Mouse (Mus musculus) heart, postnatal 0 days (tissue): ENCODE results near the gene Mapkapk3. TPM values are rescaled to one million over a fixed set of nuclear protein-coding genes. Genes with fewer than 3 reads are reported as not detected.

ENCODE experiments used
- ATAC-seq: fragments of 200-750 bp; cut with Nextera tagmentation; 2 replicates; pipeline ENCODE4 v1.8.0; 2017; ENCODE audit warnings: low read depth, moderate number of reproducible peaks, moderate library complexity; ENCODE audit not compliant: insufficient read depth
- DNase-seq: peaks from one replicate; pipeline ENCODE4 v3.0.0-alpha.2; 2016; ENCODE audit warnings: low spot score
- H3K27ac ChIP-seq: fragments of 300-500 bp; sonication (generic); 2 replicates; pipeline ENCODE4 v1.5.1; 2014; ENCODE audit warnings: low read depth, mild to moderate bottlenecking
- H3K27me3 ChIP-seq: fragments of 300-500 bp; sonication (generic); 2 replicates; pipeline ENCODE4 v1.6.1; 2014; ENCODE audit warnings: low read length, mixed read lengths; ENCODE audit not compliant: control insufficient read depth, insufficient read depth
- H3K36me3 ChIP-seq: fragments of 300-500 bp; sonication (generic); replicated peaks from 2 replicates; pipeline ENCODE4 v1.6.1; 2014; ENCODE audit warnings: low read length, mixed read lengths; ENCODE audit not compliant: control insufficient read depth, insufficient read depth
- H3K4me1 ChIP-seq: fragments of 300-500 bp; sonication (generic); 2 replicates; pipeline ENCODE4 v1.6.1; 2014; ENCODE audit warnings: antibody characterized with exemption; ENCODE audit not compliant: control insufficient read depth, insufficient read depth
- H3K4me2 ChIP-seq: fragments of 300-500 bp; sonication (generic); 2 replicates; pipeline ENCODE4 v1.6.1; 2014; ENCODE audit warnings: low read depth, mild to moderate bottlenecking, low read length, moderate library complexity
- H3K4me3 ChIP-seq: fragments of 300-500 bp; sonication (generic); 2 replicates; pipeline ENCODE4 v1.5.1; 2014; ENCODE audit warnings: low read depth, low read length
- H3K9ac ChIP-seq: fragments of 300-500 bp; sonication (generic); replicated peaks from 2 replicates; pipeline ENCODE4 v1.6.1; 2014; ENCODE audit warnings: low read depth, low read length, mixed read lengths
- H3K9me3 ChIP-seq: fragments of 300-500 bp; sonication (generic); replicated peaks from 2 replicates; pipeline ENCODE4 v1.6.1; 2016; ENCODE audit warnings: low read length; ENCODE audit not compliant: control insufficient read depth
- CTCF ChIP-seq: IDR thresholded peaks from 2 replicates; pipeline ENCODE4 v1.5.1; 2016; ENCODE audit warnings: antibody characterized with exemption, control low read depth, low read depth
- EP300 ChIP-seq: IDR thresholded peaks from 2 replicates; pipeline ENCODE4 v1.6.1; 2016; ENCODE audit warnings: antibody characterized with exemption, low read depth
- WGBS: fragments of 180-500 bp; shearing (Covaris S2); extraction: QIAGEN DNeasy Blood & Tissue Kit; methylation state at CpG from one replicate; pipeline ENCODE4 v1.1.7; 2014; 5-methylcytosine and 5-hydroxymethylcytosine counted together
- polyA plus RNA-seq: library from polyadenylated mRNA; unstranded; fragments of >200 nt; fragmentation: Nextera tagmentation; extraction: Ambion mirVana; gene quantifications from 2 replicates; pipeline ENCODE4 v1.2.1, GENCODE M21; 2015
- total RNA-seq: library from RNA; depleted of rRNA; stranded (reverse); fragments of >200 nt; gene quantifications from 2 replicates; pipeline ENCODE4 v1.2.3, GENCODE M21; 2014; ENCODE audit warnings: low replicate concordance

Mapkapk3 gene
- total and polyA plus RNA-seq, 2 experiments from 2014 or later: 14.8 to 15.1 TPM

DNA sequence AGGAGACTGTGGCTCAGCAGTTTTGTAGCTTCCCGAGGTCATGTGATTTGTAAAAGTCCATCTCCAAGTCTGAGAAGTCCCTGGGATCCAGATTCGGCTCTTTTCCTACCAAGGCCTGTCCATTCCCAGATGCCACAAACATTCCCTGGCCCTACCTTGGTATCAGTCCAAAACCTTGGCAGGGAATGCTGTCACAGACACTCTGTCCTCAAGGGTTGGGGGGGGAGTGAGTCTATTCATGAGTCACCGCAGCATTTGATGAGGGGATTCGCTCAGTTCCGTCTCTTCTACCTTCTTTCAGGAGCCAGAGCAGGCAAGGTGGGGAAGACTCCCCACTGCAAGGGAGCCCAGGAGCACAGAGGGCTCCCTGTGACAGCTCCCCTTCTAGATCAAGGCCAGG is 14.0 kb downstream of the Mapkapk3 start:
- H3K4me1 ChIP-seq: peaks cover 26% of the 10 kb centered on the region
- WGBS: 71% methylated on average over 5 of the region's 5 CpGs
- ATAC-seq (no peak), DNase-seq (no peak)
- H3K4me3 ChIP-seq: no peak overlapping the region
- no peak overlapping the region for H3K4me2 ChIP-seq
- H3K9ac ChIP-seq: no peak overlapping the region
- H3K27ac ChIP-seq: no peak overlapping the region
- H3K9me3 ChIP-seq: no peaks in the 10 kb centered on the region
- TF ChIP-seq CTCF: no peak
- TF ChIP-seq EP300: no peak
- no peaks in the 10 kb centered on the region for H3K36me3 ChIP-seq
- no peaks in the 10 kb centered on the region for H3K27me3 ChIP-seq

DNA sequence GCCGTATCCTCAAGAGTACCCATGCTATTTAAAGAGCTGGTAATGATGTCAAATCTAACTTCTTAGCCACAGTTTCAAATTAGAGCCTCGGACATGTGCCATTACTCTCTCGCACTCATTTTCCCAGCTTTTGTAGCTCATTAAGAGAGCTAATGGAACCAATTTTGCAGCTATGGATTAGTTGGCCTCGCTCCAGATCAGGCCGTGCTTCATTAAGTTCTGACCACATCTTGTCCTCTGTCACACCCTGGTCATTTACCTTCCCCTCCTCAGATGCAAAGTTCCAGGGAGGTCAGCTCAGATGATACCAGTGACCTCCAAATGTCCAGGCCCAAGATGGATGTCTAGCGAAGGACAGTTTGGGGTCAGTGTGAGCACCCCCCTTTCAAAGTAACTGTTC is 14.9 kb downstream of the Mapkapk3 start:
- Histone ChIP-seq H3K36me3 (no peaks in the 10 kb centered on the region), H3K4me3 (no peak overlapping the region), H3K9ac (no peak overlapping the region), H3K4me2 (no peak overlapping the region), H3K27me3 (no peaks in the 10 kb centered on the region), H3K9me3 (no peaks in the 10 kb centered on the region), H3K4me1 (peaks cover 17% of the 10 kb centered on the region), H3K27ac (no peak overlapping the region)
- TF ChIP-seq CTCF (no peak), EP300 (no peak)
- ATAC-seq (no peak), DNase-seq (no peak)
- 79% methylated on average over 6 of the region's 6 CpGs for WGBS

DNA sequence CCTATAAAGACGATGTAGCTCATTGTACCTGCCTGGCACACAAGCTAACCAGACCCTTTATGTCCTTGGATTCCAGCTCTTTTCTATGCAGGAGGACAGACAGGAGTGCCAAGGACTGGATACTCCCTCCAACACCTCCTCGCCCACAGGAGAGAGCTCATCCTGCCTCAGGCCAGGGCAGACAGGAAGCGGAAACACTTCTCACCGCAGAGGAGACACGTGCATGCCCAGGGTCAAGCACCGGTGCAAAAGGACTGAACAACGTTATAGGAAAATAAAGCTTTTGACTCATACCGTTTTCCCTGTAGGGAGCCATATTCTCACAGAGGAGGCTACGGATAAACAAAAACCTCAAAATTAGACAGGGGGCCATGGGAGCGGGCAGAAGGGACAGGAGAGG is 16.5 kb downstream of the Mapkapk3 start:
- Histone ChIP-seq H3K36me3 (no peaks in the 10 kb centered on the region), H3K4me1 (peaks cover 6% of the 10 kb centered on the region; the same call in 1 of the 2 replicates), H3K27me3 (no peaks in the 10 kb centered on the region), H3K4me2 (no peak overlapping the region), H3K9ac (no peak overlapping the region), H3K4me3 (no peak overlapping the region), H3K27ac (no peak overlapping the region), H3K9me3 (no peaks in the 10 kb centered on the region)
- DNase-seq (no peak), ATAC-seq (no peak)
- TF ChIP-seq CTCF: no peak
- no peak for TF ChIP-seq EP300
- 51% methylated on average over 10 of the region's 10 CpGs for WGBS

DNA sequence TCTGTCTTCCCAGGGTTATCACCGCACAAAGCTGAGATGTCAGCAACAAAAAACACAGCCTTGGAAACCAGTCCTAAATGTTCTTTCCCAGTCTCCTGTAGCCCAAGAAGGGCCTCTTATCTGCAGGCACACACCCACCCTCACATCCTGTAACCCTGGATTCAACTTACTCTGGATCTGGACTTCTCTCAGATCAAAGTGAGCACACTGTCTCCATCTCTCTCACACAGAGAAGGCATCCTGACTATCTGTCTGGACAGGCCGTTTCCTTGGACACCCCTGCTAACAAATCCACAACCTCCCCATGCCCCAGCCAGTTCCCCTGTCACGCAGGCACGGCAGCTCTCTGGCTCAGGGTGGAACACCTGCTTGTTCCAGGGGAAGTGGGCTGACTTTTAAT is 17.4 kb downstream of the Mapkapk3 start:
- Histone ChIP-seq H3K36me3 (no peaks in the 10 kb centered on the region), H3K4me1 (peaks cover 6% of the 10 kb centered on the region; the same call in 1 of the 2 replicates), H3K4me2 (no peak overlapping the region), H3K9ac (no peak overlapping the region), H3K4me3 (no peak overlapping the region), H3K27ac (no peak overlapping the region), H3K9me3 (no peaks in the 10 kb centered on the region), H3K27me3 (no peaks in the 10 kb centered on the region)
- ATAC-seq (peak; percentile 36; the same call in 1 of the 2 replicates), DNase-seq (no peak)
- WGBS: 30% methylated on average over 4 of the region's 4 CpGs
- TF ChIP-seq EP300 (no peak), CTCF (no peak)

DNA sequence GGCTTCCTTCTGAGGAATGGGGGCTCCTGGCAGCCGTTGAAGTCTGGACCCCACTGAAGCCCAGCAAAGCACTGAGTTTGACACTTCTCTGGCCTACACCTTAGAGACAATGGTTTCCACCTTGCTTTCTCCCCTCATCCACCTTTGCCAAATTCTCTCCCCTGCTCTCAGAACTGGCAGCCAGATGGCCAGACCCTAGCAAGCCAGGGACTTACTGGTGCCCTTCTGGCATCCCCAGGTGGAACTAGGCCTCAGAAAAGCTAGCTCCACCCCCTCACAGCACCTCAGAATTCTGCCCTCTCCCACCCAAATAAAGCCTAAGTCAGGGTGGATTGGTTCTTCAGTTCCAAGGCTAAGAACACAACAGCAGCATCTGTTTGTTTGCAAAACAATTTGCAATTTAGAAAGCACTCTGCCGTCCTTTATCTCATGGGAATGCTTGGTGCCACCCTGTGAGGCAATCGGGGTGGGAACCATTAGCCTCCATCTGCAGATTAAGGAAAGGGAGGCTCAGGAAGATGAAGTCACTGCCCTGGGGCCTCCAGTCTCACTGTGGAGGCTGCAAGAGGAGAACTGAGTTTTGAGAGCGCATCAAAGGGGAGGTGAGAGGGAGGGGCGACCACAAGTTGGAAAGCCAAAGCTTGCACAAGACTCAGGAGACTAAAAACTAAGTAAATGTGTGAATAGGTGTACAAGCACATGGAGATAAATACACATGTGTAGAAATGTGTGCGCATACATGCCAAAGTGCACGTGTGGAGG is 18.3 kb downstream of the Mapkapk3 start:
- Histone ChIP-seq H3K4me3 (no peak overlapping the region), H3K27me3 (no peaks in the 10 kb centered on the region), H3K4me2 (no peak overlapping the region), H3K9ac (no peak overlapping the region), H3K27ac (no peak overlapping the region), H3K9me3 (no peaks in the 10 kb centered on the region), H3K4me1 (peaks cover 6% of the 10 kb centered on the region; the same call in 1 of the 2 replicates), H3K36me3 (no peaks in the 10 kb centered on the region)
- no peak for TF ChIP-seq EP300
- no peak for TF ChIP-seq CTCF
- ATAC-seq (no peak), DNase-seq (no peak)
- 70% methylated on average over 7 of the region's 7 CpGs for WGBS

DNA sequence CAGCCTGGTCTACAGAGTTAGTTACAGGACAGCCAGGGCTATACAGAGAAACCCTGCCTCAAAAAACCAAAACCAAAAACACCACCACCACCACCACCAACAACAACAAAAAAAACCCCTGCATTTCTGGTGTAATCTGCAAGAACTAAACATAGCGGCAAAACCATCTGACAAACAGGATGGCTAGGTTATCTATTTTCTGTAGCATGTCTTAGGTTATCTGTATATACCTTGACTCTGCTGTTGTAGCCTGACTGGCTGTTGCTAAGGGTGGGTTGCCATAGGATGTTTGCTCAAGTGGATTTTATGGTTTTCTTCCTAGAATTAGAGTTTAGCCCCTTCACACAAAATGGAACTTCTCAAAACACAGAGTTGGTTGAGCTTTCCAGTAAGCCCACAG is 19.9 kb downstream of the Mapkapk3 start:
- no peak for DNase-seq
- TF ChIP-seq EP300: no peak
- TF ChIP-seq CTCF: no peak
- ATAC-seq: no peak
- Histone ChIP-seq H3K4me3 (no peak overlapping the region), H3K4me1 (peaks cover 6% of the 10 kb centered on the region; the same call in 1 of the 2 replicates), H3K27me3 (no peaks in the 10 kb centered on the region), H3K9me3 (no peaks in the 10 kb centered on the region), H3K9ac (no peak overlapping the region), H3K27ac (no peak overlapping the region), H3K4me2 (no peak overlapping the region), H3K36me3 (no peaks in the 10 kb centered on the region)
- 92% methylated on average over 1 of the region's 1 CpGs for WGBS
